Mouse (Mus musculus) layer of hippocampus, adult 8-10 months (tissue): ENCODE results near the gene Arrdc5. TPM values are rescaled to one million over a fixed set of nuclear protein-coding genes. Genes with fewer than 3 reads are reported as not detected.

ENCODE experiments used
- DNase-seq, 2 experiments: peaks; one replicate each; pipeline ENCODE4 v3.0.0; 2022; ENCODE audit warnings: low spot score in 2 of 2
- total RNA-seq, 4 experiments: library from RNA; stranded (reverse); gene quantifications; 2 replicates each; pipeline ENCODE4 v1.2.4; 2022

Arrdc5 gene
- not detected for total RNA-seq

GRCm38 (mm10) chr17:56300186-56300585, at the start of gene Arrdc5:
Gene Arrdc5 (minus strand): TSS chr17:56300286.
- no peak for DNase-seq

GRCm38 (mm10) chr17:56348586-56348985, 48.5 kb upstream of the Arrdc5 start:
- DNase-seq = no peak

- DNase-seq = no peak
Observed at GRCm38 (mm10) chr17:56348128-56348527, 48.0 kb upstream of the Arrdc5 start.

GRCm38 (mm10) chr17:56345364-56345763, 45.3 kb upstream of the Arrdc5 start:
- no peak for DNase-seq

- DNase-seq = no peak
Observed at GRCm38 (mm10) chr17:56343466-56343865, 43.4 kb upstream of the Arrdc5 start.

- no peak for DNase-seq
Observed at GRCm38 (mm10) chr17:56340717-56341116, 40.6 kb upstream of the Arrdc5 start.

GRCm38 (mm10) chr17:56338909-56339308, 38.8 kb upstream of the Arrdc5 start:
- no peak for DNase-seq

- no peak for DNase-seq
Observed at GRCm38 (mm10) chr17:56337791-56338190, 37.7 kb upstream of the Arrdc5 start.

- peak in 1 of 2 experiments; percentile 54 for DNase-seq
Observed at GRCm38 (mm10) chr17:56337190-56337589, 37.1 kb upstream of the Arrdc5 start.

- DNase-seq = no peak
Observed at GRCm38 (mm10) chr17:56332987-56333386, 32.9 kb upstream of the Arrdc5 start.

- no peak for DNase-seq
Observed at GRCm38 (mm10) chr17:56331256-56331655, 31.2 kb upstream of the Arrdc5 start.

GRCm38 (mm10) chr17:56330345-56330744, 30.3 kb upstream of the Arrdc5 start:
- DNase-seq = no peak

- no peak for DNase-seq
Observed at GRCm38 (mm10) chr17:56329267-56329666, 29.2 kb upstream of the Arrdc5 start.

GRCm38 (mm10) chr17:56326153-56327147, 26.4 kb upstream of the Arrdc5 start:
- no peak for DNase-seq

- peak; percentile 99 to 100 for DNase-seq
Observed at GRCm38 (mm10) chr17:56325450-56326152, 25.5 kb upstream of the Arrdc5 start, which contains the start of gene Kdm4b. Gene Kdm4b (plus strand): TSS chr17:56326062.

GRCm38 (mm10) chr17:56324419-56324818, 24.3 kb upstream of the Arrdc5 start:
- DNase-seq = no peak

- DNase-seq = no peak
Observed at GRCm38 (mm10) chr17:56309191-56309945, 9.3 kb upstream of the Arrdc5 start.

- no peak for DNase-seq
Observed at GRCm38 (mm10) chr17:56308088-56308487, 8.0 kb upstream of the Arrdc5 start.

- DNase-seq = no peak
Observed at GRCm38 (mm10) chr17:56305826-56306225, 5.7 kb upstream of the Arrdc5 start.

GRCm38 (mm10) chr17:56305156-56305555, 5.1 kb upstream of the Arrdc5 start:
- no peak for DNase-seq

GRCm38 (mm10) chr17:56304718-56305117, 4.6 kb upstream of the Arrdc5 start:
- no peak for DNase-seq
